Mouse (Mus musculus) cerebellum, adult 11-12 months (tissue): ENCODE measurements at regions not wholly inside any gene's neighbourhood (a gene's known extent, or its start where the extent isn't known, plus 50 kb on each side); places are given as distances from the start of the nearest gene placed in this dataset.

ENCODE experiments used
- DNase-seq: peaks from one replicate; pipeline ENCODE4 v3.0.0; 2022

GRCm38 (mm10) chr7:40429416-40429815, 468.7 kb upstream of the Vstm2b start:
- DNase-seq = no peak

DNA sequence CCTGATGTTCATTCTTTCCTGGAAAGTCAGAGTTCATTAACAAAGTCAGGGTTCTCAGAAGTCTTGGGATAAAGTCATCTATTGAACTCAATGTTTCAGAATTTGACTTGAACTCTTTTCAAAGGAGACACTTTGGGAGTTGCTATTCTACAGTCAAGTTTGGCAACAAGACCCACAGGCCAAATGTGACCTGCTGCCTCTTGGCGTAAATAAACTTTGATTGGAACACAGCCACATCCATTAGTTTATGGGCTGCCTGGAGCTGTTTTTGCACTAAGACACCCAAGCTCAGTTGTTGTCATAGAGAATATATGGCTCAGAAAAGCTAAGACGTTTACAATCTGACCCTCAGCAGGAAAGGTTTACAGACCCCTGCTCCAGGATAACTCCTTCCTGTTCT, 464.2 kb upstream of the Vstm2b start:
- DNase-seq = no peak

DNA sequence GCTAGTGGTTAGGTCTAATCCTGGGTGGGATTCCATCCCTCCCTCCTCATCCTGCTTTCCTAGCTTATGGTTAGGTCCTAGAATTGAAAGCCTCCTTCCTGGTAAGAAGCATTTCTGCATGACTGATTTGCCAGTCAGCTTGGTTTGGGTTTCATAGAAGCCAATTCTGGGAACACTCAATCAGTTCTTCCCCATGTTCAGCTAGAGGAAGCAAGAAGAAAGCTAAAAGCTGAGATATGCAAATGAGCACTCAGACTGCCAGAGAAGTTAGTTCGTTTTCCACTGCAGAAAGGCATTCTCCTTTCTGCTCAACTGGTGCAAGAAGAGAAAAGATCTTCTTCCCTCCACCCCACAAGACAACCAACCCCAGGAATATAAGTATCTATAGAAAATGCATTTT, 457.0 kb upstream of the Vstm2b start:
- DNase-seq = no peak

- no peak for DNase-seq
Observed at GRCm38 (mm10) chr7:40441786-40442185, 456.3 kb upstream of the Vstm2b start.

- DNase-seq = no peak
Observed at GRCm38 (mm10) chr7:40466382-40466781, 431.7 kb upstream of the Vstm2b start.

GRCm38 (mm10) chr7:40487256-40487655, 410.9 kb upstream of the Vstm2b start:
- DNase-seq = no peak

- no peak for DNase-seq
Observed at GRCm38 (mm10) chr7:40522703-40523267, 375.3 kb upstream of the Vstm2b start.

DNA sequence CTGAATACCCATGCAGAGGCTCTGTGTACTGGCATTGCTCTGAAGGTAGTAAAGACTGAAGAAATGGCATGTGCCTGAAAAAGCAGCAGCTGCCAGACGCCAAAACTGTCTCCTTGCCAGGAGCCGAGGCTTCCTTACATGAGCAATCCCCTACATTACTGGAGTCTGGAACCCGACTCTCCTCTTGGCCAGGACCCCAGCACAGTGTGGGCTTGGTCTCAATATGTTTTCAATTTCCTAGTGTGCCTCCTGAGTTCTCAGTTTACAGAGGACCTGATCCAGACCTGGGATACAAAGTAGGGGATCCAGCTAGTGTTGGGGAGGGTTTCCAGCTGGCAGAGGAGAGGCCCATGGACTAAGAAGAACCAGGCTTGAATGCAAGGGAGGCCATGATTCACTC, 361.5 kb upstream of the Vstm2b start:
- no peak for DNase-seq

DNA sequence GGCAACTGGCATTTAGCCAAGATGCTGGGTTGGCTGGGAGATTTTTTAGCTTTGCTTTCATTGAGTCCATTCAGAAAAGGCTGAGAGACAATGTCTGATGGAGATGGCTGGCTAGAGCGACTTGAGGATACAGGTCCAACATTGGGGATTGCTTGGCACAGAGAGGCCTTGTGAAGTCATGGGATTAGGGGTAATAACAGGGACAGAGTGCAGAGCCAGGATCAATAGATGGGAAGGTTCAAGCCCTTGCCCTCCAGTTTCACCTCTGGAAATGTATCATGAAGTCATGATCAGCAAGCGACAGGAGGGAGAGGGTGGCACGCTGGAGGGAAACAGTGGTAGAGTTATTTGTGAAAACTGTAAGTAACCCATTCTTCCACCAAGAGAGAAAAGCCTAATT, 360.5 kb upstream of the Vstm2b start:
- no peak for DNase-seq

DNA sequence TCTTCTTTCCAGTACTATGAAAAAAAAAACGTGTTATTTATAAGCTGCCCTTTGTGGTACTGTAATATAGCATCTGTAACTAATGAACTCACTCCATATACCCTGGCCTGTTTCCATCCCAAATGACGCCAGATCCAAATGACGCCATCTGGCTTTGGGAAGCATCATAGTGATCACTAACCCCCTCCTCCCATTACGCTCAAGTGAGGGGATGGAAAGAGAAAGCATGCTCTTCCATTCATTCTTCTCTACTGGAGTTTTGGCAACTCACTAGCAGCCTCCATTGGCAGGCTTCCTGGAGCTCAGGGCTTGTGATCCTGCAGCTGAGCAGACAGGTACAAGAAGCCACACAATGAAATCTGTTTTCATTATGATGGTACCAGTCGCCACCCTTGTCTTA, 358.3 kb upstream of the Vstm2b start:
- DNase-seq = no peak

GRCm38 (mm10) chr7:40541283-40541682, 356.8 kb upstream of the Vstm2b start:
- DNase-seq = no peak

- no peak for DNase-seq
Observed at GRCm38 (mm10) chr7:40563447-40564118, 334.5 kb upstream of the Vstm2b start.

DNA sequence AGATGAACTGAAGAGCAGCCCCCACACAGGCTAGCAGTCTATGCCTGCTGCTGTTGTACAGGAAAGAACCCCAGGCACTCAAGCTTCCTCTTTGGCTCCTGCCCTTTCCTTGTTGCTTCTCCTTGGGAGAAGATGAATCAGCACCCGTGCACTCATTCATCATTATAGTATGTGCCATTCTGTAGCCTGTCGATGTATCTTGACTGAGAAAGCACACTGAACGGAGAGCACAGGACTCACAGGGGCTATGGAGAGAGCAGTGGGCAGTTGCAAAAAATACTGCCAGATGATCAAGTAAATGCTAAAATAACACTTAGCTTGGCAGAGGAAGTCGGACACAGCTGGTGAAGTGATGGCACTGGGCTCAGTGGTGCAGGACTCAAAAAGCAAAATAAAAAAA, 322.2 kb upstream of the Vstm2b start:
- no peak for DNase-seq

- no peak for DNase-seq
Observed at GRCm38 (mm10) chr7:40577365-40577764, 320.8 kb upstream of the Vstm2b start.

DNA sequence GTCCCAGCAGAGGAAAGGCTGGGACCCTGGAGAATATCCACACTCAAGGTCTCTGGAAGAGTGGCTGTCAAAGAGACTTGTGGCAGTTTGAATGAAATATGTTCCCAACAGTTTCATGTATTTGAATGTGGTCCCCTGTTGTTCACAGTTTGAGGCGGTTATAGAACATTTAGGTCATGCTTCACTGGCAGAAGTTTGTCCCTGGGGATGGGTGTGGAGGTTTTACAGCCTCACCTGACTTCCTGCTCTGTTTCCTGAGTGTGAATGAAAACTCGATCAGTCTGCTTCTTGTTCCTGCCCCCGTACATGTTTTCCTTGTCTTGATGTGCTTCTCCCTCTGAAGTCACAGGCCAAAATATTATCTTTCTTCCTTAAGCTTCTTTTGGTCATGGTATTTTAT, 277.4 kb upstream of the Vstm2b start:
- no peak for DNase-seq

DNA sequence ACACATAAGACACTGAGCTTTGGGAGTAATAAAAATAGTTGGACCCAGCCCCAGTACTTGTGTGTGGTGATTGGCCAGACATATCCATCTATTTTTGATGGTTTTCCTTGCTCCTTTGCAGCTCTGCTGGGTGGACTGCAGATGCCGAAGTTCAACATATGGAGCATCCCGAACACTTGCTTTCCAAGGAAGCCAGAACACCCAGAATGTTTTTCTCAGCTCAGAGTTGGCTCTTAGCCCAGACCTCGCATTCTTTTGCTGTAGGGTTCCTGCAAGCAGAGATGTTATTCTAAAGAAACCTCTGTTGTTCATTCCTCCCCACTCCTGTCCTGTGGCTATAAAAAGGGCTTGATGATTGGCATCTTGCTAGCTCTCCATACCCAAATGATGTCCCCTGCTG, 275.3 kb upstream of the Vstm2b start:
- no peak for DNase-seq

- no peak for DNase-seq
Observed at GRCm38 (mm10) chr7:40623286-40623685, 274.8 kb upstream of the Vstm2b start.

GRCm38 (mm10) chr7:40636369-40636768, 261.8 kb upstream of the Vstm2b start:
- DNase-seq = no peak

- no peak for DNase-seq
Observed at GRCm38 (mm10) chr7:40654982-40655381, 243.1 kb upstream of the Vstm2b start.

- DNase-seq = no peak
Observed at GRCm38 (mm10) chr7:40655391-40655790, 242.7 kb upstream of the Vstm2b start.

DNA sequence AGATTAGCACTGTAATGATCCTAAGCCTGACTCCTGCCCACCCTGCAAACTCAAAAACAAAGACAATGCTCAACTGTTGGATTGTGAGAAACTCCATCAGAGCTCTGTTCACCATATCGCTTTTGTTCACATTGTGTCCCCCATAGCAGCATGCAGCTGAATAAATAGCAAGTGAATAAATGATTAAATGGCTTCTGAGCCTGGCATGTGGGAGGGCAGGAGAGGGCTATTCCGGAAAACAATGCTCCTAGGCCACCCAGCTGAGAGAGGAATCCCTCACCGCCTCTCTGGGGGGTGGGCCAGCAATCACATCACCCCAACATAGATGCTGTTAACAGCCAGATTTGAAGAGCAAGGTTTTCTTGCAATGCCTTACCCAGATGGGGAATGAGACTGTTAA, 238.5 kb upstream of the Vstm2b start:
- no peak for DNase-seq

GRCm38 (mm10) chr7:40663781-40664180, 234.3 kb upstream of the Vstm2b start:
- DNase-seq = no peak

DNA sequence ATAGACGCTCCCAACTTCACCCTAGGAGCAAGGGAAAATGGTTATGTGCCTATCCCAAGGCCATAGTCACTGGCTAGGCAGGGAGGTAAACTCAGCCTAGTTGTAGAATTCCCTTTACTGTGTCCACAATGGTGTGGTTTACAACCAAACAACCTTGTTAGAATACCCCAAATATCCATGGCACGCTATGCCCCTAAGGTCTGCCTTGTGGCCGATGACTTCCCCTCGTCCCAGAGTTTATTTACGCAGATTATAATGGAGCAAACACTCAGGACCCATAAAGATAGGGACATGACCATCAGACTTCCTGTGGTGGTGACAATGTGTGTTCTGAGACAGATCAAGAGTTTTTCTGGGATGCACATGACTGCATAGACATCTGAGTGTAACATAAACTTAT, 231.5 kb upstream of the Vstm2b start:
- no peak for DNase-seq

- no peak for DNase-seq
Observed at GRCm38 (mm10) chr7:40670401-40670800, 227.7 kb upstream of the Vstm2b start.

- DNase-seq = no peak
Observed at GRCm38 (mm10) chr7:40671068-40671467, 227.1 kb upstream of the Vstm2b start.
